Mouse (Mus musculus): ENCODE data around the gene Itpk1. TPM values are rescaled to one million over a fixed set of nuclear protein-coding genes. Genes with fewer than 3 reads are reported as not detected.

Itpk1 gene
- total RNA-seq, 2 experiments from 2014 or later: 90.5 to 90.8 TPM

DNA sequence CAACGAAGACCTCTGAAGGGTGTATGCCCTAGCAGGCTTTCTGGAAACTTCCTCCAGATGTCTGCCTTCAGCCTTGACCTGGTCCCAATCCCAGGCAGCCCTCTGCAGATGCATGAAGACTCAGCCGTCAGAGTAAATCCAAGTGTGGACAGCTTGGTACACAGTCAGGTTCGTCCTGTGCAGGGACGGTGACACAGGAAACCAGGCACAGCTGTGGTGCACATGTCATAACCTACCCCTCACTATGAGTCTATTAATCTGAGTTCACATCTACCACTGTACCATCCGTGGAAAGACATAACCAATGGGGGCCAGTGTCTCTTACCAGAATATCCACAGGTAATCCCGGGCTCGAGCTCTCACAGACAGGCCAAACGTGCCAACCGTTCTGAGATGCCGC, 30.2 kb downstream of the Itpk1 start:
- intact Hi-C loops (cut with DNase I): no loop called here
- no peak for DNase-seq (ENCODE audit: extremely low spot score in 1 of 2, low spot score in 2 of 2)

DNA sequence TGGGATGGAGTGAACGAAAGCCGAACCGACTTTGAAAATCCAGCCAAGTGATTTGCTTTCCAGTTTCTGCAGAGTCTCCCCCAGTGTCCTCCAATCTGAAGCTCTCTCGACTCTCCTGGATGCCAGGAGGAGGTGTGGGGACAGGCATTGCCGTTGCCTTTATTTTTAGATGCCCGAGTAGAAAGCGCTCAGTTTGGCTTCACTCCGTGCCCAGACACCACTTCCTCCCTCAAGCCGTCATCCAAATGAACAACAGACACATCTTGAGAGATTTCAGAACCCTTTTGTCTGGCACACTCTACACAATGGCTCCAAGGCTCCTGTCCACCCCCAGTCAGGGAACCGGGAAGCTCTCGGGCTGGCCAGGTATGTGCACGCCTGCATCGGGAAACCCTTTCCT, 30.6 kb downstream of the Itpk1 start:
- intact Hi-C loops (cut with DNase I): no loop called here
- DNase-seq (ENCODE audit: extremely low spot score in 1 of 2, low spot score in 2 of 2): no peak

DNA sequence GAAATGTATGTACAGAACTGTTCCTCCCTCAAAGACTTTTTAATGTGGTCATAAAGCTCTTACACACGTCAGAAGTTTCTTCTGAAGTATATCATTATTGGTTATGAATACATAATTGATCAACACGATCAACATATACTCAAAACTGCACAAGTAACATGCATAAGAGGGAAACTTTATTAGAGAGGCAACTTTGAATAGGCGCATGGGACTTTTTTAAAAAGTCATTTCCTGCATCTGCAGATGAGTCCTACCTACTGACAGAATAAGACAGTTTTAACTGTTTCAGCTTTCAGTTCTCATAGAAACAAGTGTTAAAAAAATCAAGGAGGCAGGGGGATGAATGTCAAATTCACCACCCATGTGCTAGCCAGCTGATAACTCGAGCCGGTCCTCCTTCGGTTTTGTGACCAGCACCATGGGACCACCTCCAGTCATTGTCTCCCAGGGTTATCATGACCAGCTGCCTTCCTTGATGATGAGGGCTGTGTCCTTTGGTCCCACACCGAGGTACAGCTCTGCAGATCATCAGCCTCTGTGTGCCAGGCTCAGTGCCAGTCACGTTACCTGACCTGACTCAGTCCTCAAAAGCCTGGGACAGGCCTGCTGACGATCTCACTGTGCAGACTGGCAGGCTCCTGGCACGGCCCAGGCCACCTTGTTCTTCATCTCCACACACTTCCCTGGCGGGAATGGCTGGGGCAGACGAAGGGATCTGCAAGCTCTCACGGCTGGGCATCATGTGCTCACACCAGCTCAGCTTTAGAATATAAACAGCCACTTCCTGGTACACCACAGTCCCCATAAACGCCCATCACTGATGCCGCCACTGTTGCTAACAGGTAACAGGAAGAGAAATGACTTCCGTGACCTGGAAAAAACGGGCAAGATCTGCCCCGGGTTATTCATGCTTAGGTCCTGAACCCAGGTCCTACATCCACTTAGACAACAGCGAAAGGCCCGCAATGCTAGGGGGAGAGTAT, 31.6 kb downstream of the Itpk1 start:
- intact Hi-C loops (cut with DNase I): no loop called here
- DNase-seq (ENCODE audit: extremely low spot score in 1 of 2, low spot score in 2 of 2): no peak

DNA sequence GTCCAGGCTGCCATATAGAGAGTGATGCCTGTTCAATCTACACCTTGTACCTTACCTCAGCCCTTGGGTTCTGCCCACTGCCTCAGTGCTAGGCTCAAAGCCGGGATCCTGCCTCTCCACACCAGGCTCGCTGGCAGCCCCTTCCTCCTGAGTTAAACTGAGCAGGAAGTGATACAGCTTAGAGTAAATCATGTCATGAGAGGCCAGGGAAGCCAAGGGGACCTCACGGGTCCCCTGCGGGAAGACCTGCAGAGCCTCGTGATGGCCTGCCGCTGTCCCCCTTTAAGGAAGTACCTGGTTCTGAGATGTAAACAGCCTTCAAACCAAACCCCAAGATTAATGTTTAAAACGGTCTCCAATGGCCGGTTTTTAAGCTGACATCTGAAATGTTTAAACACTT, 32.6 kb downstream of the Itpk1 start:
- DNase-seq (ENCODE audit: extremely low spot score in 1 of 2, low spot score in 2 of 2): no peak
- intact Hi-C loops (cut with DNase I): no loop called here

DNA sequence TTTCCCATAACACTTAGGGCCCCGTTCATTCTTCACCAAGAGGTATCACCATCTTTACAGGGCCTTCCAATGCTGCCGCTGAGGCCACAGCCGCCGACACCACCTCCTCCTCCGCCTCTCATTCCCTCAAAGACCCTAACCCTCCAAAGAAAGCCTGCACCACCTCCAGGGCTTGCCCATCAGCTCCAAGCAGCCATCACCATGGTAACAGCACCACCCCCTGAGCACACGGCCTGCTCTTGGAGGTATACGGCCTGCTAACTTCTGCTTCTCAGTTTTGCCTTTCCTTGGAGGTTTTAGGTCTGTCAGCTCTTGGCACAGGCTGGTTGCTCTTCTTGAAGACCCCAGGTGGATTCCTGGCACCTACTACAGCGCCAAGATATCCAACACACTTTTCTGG, 33.9 kb downstream of the Itpk1 start:
- intact Hi-C loops (cut with DNase I): no loop called here
- no peak for DNase-seq (ENCODE audit: extremely low spot score in 1 of 2, low spot score in 2 of 2)

DNA sequence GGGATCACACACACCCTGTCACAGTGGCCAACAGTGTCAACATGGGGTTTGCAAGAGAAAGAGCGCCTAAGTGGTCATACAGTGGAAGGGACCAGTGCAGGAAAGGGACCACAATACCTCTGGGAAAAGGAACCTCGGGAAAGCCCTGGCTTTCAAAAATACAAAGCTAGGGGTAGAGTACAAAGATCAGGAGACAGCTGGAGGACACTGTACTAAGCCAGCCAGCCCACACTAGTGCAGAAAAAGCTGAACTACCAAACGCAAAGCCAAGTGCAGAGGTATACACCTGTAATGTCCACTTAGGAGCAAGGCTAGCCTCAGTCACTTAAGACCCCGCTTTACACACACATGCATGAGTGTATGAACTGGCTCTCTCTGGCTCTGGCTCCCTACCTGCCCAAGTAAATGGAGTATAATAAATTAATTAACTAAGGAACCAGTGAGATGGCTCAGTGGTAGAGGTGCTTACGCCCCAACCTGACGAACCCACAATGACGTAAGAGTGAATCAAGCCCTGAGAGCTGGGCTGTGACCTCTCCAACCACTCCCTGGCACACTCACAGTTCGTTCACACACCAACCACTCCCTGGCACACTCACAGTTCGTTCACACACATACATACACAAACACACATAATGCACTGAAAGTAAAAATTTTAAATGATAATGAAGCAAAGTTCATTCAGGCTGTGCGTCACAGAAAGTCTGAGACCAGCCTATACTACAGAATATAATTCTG, 39.1 kb downstream of the Itpk1 start:
- no peak for DNase-seq (ENCODE audit: extremely low spot score in 1 of 2, low spot score in 2 of 2)
- intact Hi-C loops (cut with DNase I): no loop called here

DNA sequence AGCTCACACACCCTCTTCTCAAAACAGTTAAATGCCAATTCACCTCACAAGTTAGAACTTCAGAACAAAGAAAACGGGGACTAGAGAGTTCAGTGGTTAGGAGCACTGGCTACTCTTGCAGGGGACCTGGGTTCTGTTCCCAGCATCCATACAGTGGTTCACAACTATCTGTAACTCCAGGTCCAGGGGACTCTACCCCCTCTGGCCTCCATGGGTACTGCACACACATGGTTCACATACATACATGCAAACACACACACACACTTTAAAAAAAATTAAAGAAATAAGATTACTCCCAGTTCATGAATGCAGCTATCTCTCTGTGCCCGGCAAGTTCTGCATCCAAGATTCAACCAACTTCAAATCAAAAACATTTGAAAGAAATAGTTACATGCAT, 40.7 kb downstream of the Itpk1 start:
- DNase-seq (ENCODE audit: extremely low spot score in 1 of 2, low spot score in 2 of 2): no peak
- intact Hi-C loops (cut with DNase I): no loop called here

DNA sequence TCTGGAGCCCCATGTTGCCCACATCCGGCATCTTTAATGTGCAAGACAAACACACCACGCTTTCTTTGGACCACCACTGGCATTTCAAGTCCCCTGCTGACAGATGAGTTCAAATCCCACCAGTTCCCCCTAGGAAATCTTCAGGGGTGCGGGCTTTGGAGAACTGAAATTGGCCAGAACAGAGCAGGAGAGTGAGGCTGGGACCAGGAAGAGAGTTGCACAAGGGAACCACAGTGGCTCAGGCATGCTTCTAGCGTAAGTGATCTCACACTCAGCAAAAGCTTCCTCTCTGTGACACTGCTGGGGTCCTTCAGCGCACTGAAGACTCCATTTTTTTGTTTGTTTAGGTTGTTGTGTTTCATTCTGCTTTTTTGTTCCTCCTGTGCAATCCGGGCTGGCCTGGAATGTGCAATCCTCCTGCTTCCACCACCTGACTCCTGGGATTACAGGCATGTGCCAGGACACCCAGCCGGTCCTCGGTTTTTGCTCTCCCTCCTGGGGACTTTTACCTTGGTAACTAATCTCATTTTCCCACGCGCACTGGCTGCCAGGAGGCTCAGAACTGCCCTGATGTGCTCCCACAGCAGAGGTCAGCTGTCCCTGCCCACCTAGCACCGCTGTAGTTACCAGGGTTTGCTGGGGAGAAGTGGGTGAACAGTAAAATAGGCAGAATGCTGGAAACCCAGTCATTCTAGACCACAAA, 41.2 kb downstream of the Itpk1 start:
- DNase-seq (ENCODE audit: extremely low spot score in 1 of 2, low spot score in 2 of 2): no peak
- intact Hi-C loops (cut with DNase I): no loop called here

DNA sequence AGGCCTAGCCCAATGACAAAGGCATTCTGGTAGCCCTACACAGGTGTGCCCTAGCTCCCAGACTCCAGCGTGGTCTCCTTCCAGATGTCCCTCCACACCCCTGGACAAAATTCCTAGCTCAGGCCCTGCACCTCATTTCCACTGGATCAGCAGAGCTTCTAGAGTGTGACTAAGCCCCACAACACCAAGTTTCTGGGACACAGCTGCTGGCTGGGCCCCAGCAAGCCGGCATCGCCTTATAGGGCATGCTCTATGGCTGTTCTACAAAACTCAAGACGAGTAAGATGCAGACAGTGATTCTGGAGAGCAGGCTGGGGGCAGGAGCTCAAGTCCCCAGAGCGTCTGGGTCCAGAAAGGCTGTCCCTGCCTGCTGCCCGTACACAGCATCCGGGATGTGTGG, 43.0 kb downstream of the Itpk1 start:
- DNase-seq (ENCODE audit: extremely low spot score in 1 of 2, low spot score in 2 of 2): no peak
- intact Hi-C loops (cut with DNase I): no loop called here

DNA sequence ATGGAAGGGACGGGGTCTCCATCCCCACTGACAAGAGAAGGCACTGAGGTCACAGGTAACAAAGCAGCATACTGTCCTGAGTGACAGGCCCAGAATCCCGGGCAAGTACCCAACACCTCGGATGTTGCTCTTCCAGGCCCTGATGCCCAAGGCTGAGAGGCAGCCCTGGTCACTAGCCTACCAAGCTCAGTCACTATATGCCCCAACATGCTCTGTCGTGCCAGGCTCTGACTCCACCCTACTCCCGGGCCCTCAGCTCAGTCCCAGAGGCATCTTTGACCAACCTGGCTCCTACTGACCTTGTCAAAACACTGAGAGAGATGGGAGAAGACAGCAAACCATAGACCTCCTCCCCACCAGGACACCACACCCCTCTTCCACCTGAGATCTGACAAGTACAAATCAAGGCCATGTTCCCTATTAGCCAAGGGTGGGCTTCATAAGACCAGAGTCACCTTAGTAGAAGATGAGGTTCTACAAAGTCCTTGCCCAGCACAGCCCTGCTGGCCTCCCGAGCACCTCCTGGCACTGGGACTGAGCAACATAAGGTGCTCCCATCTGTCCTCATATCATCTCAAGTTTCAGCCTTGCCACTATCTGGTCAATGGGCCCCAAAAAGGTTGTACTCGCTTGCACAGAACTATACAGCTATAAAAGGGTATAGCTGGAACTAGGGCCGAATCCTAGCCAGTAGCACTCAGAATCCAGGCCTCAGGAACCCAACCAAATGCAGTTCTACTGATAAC, 43.7 kb downstream of the Itpk1 start:
- intact Hi-C loops (cut with DNase I): no loop called here
- no peak for DNase-seq (ENCODE audit: extremely low spot score in 1 of 2, low spot score in 2 of 2)

DNA sequence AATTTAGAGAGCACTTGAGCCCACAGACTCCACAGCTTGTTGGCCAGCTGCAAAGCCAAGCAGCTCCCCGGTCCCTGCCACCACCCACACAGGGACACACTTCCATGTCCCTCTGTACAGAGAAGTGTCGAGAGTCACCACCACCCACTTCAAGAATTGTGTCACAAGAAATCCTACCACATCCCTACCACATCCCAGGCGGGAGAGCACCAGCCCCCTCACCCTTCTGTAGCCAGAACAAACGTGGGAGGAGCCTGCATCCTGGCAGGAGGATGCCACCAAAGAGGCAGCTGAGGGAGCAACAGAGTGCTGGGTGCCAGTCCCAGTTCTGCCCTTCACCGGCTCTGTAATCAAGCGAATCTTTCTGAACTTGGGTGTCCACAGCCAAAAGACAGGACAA, 51.7 kb downstream of the Itpk1 start:
- no peak for DNase-seq (ENCODE audit: extremely low spot score in 1 of 2, low spot score in 2 of 2)
- intact Hi-C loops (cut with DNase I): no loop called here

DNA sequence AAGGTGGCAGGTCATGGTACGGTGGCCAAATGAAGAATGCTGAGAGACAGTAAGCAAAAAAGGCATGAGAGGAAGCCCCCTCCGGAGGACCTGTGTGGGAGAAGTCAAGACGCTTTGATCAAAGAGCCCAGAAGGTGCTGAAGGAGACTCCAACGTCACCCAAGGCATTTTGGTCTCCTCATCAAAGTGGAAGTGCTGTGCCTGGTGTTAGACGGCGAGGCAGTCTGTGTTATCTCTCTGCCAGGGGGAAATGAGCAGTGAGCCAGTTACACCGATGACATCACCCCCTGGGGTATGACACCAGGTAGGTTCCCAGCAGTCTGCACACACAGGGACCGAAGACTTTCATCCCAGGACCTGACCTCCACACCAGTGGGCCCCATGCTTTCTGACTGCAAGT, 52.3 kb downstream of the Itpk1 start:
- no peak for DNase-seq (ENCODE audit: extremely low spot score in 1 of 2, low spot score in 2 of 2)
- intact Hi-C loops (cut with DNase I): no loop called here

DNA sequence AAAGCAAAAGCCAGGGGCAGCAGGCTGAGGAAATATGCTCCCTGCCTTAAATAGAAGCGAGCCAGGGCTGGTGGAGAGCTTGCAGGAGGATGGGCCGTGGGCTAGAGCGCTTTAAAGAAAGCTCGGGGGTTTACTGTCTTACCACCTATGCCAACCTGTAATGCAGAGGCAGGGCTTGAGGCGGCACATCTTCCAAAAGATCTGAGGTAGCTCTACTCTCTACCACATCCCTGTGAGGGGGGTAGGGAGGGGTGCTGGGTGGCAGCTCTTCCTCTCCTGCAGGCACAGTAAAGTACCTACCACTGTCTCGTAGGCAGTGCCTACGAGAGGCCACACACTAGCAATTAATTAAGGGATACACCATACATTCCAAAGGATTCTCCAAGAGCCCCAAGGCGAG, 52.9 kb downstream of the Itpk1 start:
- no peak for DNase-seq (ENCODE audit: extremely low spot score in 1 of 2, low spot score in 2 of 2)
- intact Hi-C loops (cut with DNase I): no loop called here

DNA sequence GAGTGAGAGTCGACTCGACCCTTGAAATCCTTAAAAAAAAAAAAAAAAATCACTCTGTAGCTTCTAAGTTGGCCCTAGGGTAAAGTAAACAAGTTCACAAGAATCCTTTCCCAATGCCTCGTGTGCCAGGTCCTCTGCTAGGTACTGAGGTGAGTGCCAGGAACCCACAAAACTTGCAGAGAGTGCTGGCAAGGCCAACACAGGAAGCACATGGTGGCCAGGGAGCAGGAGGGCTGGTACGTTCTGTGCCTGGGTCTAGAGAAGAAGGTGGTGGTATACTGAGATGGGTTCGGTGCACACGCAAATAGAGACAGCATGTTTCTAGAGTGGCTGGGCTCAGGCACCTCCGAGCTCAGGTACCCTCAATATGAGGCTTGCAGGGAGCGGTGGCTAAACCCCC, 53.3 kb downstream of the Itpk1 start:
- no peak for DNase-seq (ENCODE audit: extremely low spot score in 1 of 2, low spot score in 2 of 2)
- intact Hi-C loops (cut with DNase I): no loop called here

DNA sequence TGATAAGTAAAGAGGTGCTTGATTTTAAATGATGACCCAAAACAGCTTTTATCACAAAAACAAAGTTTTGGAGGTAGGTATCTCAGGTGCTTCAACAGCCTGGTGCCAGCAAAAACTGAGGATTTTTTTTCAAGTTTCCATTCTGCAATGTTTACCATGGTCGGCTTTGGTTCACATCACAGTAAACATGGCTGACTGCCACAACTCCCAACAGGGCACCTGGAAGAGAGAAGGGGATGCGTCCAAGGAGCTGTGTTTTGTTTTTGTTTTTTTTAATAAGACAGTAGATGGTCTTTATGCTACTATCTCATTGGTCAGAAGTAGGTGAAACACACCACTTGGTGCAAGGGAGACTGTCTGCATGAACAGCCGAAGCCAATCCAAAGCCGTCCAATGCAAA, 54.1 kb downstream of the Itpk1 start:
- no peak for DNase-seq (ENCODE audit: extremely low spot score in 1 of 2, low spot score in 2 of 2)
- intact Hi-C loops (cut with DNase I): no loop called here

DNA sequence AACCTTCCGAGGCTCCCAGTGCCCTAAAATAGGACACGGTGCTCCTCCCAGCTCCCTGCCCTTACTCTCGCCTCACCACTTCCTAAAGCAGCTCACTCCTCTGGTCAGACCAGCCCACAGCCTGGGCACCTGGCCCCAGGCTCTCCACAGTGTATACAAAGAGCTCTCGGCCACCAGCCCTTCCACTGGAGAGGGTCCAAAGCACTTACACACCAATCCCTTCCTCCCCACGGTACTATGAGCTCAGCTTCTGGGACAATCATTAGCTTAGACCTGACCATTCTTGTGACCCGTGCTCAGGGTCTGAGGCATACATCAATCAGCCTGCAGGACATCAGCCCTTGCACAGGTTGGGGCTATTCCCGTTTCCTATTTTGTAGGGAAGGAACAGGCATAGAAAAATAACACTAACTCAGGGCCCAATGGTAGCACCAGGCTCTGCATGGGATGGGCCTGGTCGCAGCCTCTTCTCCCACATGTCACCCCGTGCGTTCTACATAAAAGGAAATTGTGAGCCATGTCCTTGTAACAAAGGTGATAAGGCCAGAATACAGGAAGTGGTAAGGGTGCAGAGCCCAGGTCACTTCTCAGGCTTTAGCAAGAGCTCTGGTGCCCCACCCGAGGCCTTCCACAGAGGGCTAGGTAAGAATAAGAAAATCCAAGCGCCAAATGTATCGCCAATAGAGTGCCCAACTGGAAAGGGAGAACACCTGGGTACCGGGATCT, 56.7 kb downstream of the Itpk1 start:
- intact Hi-C loops (cut with DNase I): loop anchor here (5.0 kb wide), 1 partner anchor 54 kb away; the partner anchor contains the start of gene Itpk1
- DNase-seq (ENCODE audit: extremely low spot score in 1 of 2, low spot score in 2 of 2): no peak

DNA sequence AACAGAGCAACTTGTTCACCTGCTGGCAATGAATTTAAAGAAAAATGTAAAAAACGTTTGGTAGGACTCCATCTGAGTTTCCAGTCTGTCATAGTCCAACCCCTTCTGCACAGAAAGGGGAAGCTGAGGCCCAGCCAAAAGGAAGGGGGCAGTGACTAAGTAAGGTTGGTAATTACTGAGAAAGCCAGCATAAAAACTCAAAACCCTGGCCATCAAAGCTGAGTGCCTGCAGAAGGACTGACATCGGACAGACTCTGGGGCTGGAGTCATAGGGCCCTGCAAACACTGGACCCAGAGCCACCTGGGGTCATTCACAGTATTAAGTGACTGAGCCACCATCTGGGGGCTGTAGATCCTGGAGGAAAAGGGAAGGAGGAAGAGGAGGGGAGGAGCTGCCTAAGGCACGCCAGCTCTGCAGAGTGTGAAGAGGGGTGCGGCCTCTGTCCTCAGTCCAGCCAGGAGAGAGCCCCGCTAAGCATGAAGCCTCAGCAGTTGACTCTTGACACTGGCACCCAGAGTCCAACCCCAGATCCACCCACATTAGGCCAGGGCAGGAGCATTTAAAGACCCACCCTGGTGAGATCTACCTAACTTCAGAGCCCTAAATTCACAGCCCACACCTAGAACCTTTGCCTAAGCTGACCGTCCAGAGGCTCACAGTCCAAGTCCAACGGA, 58.0 kb downstream of the Itpk1 start:
- intact Hi-C loops (cut with DNase I): loop anchor here (5.0 kb wide), 1 partner anchor 56 kb away; the partner anchor contains the start of gene Itpk1

More for the DNA sequence above, 58.0 kb downstream of the Itpk1 start:
- DNase-seq (ENCODE audit: extremely low spot score in 1 of 2, low spot score in 2 of 2): no peak

Measured in left cerebral cortex, postnatal 10 days (tissue).